Mouse (Mus musculus): ENCODE measurements around the gene Ntsr2.

The Ntsr2 gene

DNA sequence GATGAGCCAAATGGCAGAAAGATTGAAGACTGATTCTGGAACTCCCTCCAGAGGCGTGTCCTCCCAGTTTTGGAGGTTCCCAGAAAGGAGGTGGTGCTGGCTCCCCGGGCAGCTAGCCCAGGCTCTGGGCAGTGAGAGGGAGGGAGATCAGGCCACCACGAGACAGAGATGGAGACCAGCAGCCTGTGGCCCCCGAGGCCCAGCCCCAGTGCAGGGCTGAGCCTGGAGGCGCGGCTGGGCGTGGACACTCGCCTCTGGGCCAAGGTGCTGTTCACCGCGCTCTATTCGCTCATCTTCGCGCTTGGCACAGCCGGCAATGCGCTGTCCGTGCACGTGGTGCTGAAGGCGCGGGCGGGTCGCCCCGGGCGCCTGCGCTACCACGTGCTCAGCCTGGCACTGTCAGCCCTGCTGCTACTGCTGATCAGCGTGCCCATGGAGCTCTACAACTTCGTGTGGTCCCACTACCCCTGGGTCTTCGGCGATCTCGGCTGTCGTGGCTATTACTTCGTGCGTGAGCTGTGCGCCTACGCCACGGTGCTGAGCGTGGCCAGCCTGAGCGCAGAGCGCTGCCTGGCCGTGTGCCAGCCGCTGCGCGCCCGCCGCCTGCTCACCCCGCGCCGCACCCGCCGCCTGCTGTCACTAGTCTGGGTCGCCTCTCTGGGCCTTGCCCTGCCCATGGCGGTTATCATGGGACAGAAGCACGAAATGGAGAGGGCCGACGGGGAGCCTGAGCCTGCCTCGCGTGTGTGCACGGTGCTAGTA is at the start of gene Ntsr2:
TSS of gene Ntsr2 (plus strand) at position 51 of the 762 bp plus-strand sequence.
- peak; percentile 74 for DNase-seq (ENCODE audit: low spot score)

- DNase-seq (ENCODE audit: low spot score), result no peak
Measured at GRCm38 (mm10) chr12:16605624-16606023, 47.6 kb upstream of the Ntsr2 start.

- DNase-seq (ENCODE audit: low spot score), result no peak
Measured at GRCm38 (mm10) chr12:16610936-16611335, 42.2 kb upstream of the Ntsr2 start, which contains the start of gene Lpin1. TSS of gene Lpin1 (minus strand) at chr12:16610966.

- no peak for DNase-seq (ENCODE audit: low spot score)
Measured at GRCm38 (mm10) chr12:16614556-16614955, 38.6 kb upstream of the Ntsr2 start.

DNA sequence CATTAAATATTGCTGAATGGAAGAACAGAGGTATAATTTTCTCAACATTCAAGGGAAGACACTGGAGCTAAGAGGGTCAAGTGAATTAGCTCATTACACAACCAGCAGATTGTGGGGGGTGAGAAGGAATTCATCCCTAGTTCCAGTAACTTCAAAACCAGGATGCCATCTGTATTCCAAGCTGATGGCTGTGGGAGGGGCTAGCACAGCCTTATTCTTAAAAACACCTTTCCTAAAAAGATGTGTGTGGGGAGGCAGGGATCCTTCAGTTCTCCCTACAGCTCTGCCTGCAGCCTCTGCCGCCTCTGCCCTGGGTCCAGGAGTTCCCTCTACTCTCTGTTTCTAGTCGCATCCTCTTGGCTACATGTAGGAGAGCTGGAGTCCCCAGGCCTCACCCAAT is 37.4 kb upstream of the Ntsr2 start:
- DNase-seq (ENCODE audit: low spot score), result no peak

DNA sequence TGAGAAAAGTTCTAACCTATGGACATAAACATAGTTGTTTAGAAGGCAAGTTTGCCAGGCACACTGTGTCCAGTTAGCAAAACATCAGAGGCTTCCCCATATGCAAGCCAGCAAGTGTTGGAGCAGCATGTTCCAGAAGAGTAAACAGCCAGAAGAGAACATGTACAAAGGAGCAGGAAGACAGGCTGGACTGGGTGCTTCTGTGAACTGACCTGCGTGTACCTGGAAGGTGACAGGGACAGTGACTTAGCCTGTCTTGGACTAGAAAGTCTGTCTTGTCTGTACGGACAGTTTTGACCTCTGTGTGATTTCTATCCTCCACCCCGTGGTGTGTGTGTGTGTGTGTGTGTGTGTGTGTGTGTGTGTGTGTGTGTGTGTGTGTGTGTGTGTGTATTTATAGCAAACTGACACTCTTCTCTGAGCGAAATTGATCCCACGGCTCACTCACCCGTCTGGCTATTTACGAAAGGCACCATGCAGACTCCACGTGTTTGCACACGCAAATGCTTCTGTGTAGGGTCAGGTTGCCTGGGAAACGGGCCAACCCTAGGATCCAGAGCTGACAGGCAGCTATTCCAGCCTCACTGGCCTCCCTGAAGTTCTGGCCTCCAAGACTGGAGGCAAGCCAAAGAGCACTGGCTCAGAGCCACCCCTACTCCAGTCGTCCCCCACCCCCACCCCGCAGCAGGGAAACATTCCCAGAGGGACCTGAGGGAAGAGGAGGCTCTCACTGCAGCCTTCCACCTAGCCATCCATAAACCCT is 34.5 kb upstream of the Ntsr2 start:
- peak; percentile 83 for DNase-seq (ENCODE audit: low spot score)

GRCm38 (mm10) chr12:16619453-16619852 is 33.7 kb upstream of the Ntsr2 start:
- DNase-seq (ENCODE audit: low spot score), result no peak

- DNase-seq (ENCODE audit: low spot score), result no peak
Measured at GRCm38 (mm10) chr12:16620230-16620629, 33.0 kb upstream of the Ntsr2 start.

- no peak for DNase-seq (ENCODE audit: low spot score)
Measured at GRCm38 (mm10) chr12:16630152-16630865, 22.9 kb upstream of the Ntsr2 start.

- DNase-seq (ENCODE audit: low spot score), result no peak
Measured at GRCm38 (mm10) chr12:16630866-16631185, 22.4 kb upstream of the Ntsr2 start.

GRCm38 (mm10) chr12:16631423-16631822 is 21.8 kb upstream of the Ntsr2 start:
- DNase-seq (ENCODE audit: low spot score), result no peak

DNA sequence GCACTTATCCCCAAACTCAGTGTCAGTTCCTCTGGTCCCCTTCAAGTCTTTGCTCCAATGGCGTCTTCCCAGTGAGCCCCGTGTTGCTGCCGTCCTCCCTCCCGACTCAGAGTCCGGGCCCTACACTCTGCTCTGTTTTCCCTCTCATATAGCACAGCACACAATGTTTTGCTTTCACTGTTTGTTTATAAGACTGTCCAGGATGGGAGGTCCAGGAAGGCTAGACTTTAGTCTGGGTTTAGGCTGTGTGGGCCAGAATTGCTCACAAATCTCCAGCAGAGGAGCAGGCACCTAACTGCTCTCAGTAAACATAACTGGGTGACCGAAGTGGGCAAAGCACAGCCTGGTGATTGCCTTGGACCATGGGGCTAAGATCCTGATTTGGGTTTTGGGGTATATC is 19.9 kb upstream of the Ntsr2 start:
- no peak for DNase-seq (ENCODE audit: low spot score)

DNA sequence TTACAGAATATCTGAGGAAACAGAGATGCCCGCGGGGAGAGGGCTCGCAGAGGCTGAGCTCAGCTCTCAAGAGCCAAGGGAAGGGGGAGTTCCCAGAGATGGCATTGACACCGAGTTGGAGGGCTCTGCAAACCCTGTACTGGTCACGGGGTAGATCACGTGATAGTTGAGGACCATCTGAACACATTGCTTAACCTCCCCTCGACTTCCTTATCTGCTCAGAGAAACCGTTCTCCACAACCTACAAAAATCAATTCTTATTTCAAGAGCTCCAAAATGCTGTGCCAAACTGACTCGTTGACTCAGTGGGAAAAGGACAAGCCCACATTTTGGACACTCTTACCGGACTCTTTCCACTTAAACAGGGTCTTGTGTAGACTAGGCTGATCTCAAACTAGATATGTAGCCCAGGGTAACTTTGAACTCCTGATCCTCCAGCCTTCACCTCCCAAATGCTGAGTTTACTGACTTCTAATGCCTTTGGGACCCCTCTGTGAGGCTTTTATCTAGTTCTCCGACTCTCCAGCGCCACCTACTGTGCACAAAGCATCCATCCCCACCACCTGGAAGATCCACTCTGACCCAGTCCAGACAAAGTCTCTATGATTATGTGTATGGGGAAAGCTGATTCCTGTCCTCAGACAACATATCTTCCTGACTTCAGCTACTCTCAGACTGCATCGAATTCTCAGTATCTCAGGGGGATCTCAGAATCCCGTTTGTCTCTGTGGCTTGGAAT is 18.9 kb upstream of the Ntsr2 start:
- no peak for DNase-seq (ENCODE audit: low spot score)

- no peak for DNase-seq (ENCODE audit: low spot score)
Measured at GRCm38 (mm10) chr12:16635816-16636215, 17.4 kb upstream of the Ntsr2 start.

GRCm38 (mm10) chr12:16639078-16639771 is 14.0 kb upstream of the Ntsr2 start:
- no peak for DNase-seq (ENCODE audit: low spot score)

DNA sequence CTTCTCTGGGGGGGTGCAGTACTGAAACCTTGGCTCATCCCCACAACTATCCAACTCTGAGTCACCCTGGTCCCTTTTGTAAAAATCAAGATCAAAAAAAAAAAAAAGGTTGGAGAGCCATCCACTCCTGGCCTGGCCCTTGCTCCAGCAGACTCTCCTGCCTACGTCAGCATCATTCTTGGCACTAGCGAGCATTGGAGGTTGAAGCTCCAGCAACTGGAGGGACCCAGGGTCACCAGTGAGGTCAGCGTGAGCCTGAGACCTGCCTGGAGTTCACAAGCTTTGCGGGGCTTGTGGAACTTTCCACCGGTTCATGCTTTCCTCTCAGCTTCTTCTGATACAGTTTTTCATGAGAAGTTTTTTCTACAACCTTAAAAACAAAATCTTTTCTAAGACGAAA is 13.1 kb upstream of the Ntsr2 start:
- DNase-seq (ENCODE audit: low spot score), result no peak

GRCm38 (mm10) chr12:16642000-16642399 is 11.2 kb upstream of the Ntsr2 start:
- no peak for DNase-seq (ENCODE audit: low spot score)

DNA sequence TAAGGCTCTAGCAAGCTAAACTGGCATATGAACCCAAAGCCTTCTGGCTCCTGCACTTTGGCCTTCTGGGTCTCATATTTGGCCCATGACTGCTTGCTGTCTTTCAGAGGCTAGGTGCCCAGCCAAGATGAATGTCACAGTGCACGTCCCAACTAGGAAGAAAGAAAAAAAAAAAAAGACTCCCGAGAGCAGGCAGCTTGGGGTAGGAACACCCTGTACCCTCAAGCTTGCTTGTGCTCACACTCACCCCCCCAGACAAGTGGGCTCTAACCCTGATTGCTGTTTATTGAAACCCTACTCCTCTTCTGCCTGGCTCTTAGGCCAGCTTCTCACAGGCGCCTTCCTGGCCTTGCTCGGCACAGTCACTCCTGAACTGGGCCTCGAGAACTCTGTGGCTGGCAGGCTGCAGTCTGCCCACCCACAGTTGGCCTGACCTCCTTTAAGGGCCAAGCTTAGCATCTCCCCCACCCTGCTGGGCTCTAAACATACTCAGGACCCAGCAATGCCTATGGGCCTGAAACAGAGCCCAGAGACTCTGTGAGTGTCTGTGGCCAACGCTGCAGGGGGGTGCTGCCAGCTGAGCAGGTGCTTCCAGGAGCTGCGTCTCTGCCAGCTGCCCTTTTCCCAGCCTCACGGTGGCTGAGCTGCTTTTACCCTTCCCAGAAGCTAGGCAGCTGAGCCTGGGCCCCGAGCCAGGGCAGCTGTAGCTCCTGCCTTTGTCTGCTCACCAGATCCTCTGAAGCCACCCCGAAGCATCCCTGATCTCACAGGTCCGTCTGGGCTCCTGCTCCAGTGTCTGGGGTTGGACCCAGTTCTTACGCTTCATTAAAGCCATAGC is 9.5 kb upstream of the Ntsr2 start:
- DNase-seq (ENCODE audit: low spot score), result no peak

- no peak for DNase-seq (ENCODE audit: low spot score)
Measured at GRCm38 (mm10) chr12:16644698-16645097, 8.5 kb upstream of the Ntsr2 start.

GRCm38 (mm10) chr12:16646780-16647409 is 6.3 kb upstream of the Ntsr2 start:
- no peak for DNase-seq (ENCODE audit: low spot score)
